Mouse (Mus musculus): Measurements from ENCODE around the gene P4hb.
A peak's percentile ranks its signal among the peaks of the same experiment; 100 is the strongest.

GRCm38 (mm10) chr11:120515611-120516010, 57.4 kb downstream of the P4hb start:
- TF ChIP-seq USF1 (IDR thresholded peaks at IDR 0.05; ENCODE audit: low read depth) (no peak), CTCF (IDR thresholded peaks at IDR 0.05; ENCODE audit: control insufficient read depth, insufficient read depth, insufficient read length) (peak; percentile 95), CEBPB (IDR thresholded peaks at IDR 0.05; ENCODE audit: low read depth) (no peak), MAX (IDR thresholded peaks at IDR 0.05) (no peak), MYOG (IDR thresholded peaks at IDR 0.05; ENCODE audit: control insufficient read depth, extremely low read depth, insufficient read length) (no peak)

All from C2C12 (cell line).